Mouse (Mus musculus) adrenal gland, postnatal 25 days (tissue): ENCODE measurements at regions not wholly inside any gene's neighbourhood (a gene's known extent, or its start where the extent isn't known, plus 50 kb on each side); places are given as distances from the start of the nearest gene placed in this dataset.
A peak's percentile ranks its signal among the peaks of the same experiment; 100 is the strongest.

Experiments used
- DNase-seq: peaks from one replicate; pipeline ENCODE4 v3.0.0; 2021; ENCODE audit warnings: mixed read lengths

DNA sequence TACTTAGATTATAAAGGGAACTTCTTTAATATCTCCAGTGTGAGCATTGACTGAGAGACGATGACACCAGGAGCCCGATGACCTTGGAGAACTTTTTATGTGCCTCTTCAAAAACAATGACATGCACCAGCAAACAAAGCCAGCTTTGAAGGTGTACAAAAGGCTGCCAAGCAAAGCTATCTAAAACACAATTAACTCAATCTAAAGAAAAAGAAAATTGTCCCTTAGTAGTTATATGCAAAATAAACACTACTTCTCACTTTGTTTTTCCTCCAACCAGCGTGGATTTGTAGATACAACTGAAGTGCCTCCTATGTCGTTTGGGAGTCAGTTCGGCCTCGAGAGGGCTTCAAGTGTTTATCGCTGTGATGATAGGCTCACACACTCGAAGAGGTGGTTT is 189.0 kb upstream of the Tle4 start:
- no peak for DNase-seq

DNA sequence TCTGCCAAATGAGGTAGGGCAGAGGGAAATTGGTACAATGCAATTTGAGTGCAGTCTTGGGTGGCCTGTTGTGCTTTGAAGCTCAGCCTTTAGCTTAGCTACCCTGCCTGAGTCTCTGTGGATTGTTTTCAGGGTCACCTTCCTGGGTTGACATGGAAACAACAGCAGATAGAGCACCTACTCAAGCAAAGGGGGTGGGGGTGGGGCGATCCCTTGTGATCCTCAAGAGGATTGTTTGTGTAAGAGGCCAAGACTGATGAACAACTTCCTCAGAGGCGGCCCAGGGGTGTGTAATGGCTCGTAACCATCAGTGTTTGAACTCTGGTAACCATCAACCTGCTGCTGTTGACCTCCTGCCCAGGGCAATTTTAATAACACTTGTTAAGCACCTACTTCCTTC is 187.8 kb upstream of the Tle4 start:
- DNase-seq, result no peak

DNA sequence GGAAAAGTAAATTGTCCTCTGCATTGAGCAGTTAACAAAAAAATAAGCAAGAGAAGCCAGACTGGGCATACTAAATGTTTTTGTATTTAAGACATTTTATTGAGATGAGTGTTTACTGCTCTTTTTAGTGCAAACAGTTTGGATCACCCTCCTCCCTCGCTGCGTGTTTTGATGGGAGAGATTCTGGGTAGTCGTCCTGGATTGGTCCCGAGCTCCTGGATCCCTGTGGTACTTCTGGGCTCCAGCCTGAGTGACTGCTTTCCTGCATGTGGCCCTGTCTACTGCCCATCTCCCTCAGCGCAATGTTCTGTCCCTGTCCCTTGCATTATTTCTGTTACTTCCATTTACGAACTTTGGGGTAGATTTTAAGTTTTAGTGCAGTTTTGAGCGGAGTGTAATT is 179.9 kb upstream of the Tle4 start:
- no peak for DNase-seq

DNA sequence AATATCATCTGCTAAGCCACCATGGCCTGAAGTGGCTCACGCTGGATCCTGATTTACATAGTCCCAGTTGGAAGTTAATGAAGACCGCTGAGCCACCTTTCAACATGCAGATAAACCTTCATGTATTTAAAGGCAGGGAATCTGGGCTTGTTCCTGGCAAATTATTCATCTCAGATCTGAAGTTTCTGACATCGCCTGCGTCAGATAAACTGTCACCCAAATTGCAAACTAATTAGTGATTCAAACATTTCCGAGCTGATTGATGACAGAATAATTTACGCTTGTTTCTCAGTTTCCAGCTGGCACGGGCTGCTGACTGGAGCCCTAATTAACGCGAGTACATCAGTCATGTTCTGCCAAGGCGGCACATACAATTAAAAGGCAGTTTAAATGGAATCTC is 179.3 kb upstream of the Tle4 start:
- DNase-seq, result no peak

DNA sequence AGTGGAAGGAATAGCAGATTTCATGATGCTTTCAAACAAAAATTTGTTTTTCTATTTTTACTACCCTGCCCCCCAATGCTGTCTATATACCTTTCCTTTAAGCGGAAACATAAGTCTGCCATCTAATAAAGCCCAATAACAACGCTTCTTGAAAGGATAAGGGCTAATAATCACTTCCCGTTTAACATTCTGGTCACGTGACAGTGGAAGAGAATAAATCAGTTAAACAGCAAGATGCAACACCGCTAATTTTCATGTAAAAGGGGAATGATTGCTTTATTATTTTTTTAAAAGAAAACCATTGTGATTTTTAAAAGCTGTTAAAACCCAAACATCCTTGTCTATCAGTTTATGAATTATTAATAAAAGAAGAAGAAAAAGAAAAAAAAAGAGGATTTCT is 178.9 kb upstream of the Tle4 start:
- DNase-seq, result no peak

DNA sequence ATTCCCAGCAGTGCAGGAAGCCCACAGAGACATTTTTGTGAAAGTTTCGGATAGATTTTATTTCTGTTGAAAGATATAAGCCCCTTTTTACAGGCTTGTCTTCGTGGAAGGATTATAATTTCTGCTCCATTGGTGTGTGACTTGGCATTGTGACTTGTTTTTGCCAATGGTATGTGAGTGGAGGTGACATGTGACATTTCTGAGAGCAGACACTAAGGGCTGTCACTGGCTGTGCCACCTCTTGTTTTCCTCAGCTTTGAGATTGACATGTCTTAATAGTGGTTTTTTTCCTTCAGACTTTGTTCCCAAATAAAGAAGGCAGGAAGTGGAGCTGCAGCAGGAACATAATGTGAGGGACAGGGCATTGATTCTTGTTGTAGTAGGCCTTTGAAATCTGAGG is 174.9 kb upstream of the Tle4 start:
- no peak for DNase-seq

DNA sequence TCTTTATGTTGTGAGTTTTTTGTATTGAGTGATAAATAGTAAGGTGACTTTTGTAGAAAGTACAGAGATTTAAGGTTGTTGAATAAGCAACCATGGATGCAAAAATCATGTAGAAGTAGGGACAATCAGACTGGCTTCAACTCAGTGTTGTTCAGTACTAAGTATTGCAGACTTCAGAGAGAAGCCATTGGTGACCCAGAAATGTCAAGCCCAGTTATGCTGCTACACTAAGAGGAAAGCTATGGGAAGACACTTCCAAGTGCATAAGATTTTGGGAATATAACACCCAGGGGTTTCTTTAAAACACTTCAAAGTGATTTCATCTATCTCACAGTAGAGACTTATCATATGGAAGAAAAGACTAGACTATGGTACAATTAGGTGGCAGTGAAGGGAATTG is 154.8 kb upstream of the Tle4 start:
- DNase-seq, result no peak

DNA sequence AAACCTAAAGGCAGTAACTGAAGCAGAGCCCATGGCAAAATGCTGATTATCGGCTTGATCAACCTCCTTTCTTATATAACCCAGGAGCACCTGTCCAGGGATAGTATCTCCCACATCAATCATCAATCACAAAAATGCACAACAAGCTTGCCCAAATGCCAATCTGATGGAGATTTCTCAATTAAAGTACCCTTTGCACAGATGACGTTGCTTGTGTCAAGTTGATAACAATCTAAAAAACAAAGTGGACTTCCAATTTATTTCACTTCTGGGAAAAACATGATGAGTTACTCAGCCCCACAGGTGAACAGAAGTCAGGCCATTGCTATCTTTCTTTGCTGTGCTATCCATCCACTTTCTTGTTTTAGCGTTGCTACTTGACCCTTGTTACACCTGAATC is 144.5 kb upstream of the Tle4 start:
- DNase-seq, result no peak

DNA sequence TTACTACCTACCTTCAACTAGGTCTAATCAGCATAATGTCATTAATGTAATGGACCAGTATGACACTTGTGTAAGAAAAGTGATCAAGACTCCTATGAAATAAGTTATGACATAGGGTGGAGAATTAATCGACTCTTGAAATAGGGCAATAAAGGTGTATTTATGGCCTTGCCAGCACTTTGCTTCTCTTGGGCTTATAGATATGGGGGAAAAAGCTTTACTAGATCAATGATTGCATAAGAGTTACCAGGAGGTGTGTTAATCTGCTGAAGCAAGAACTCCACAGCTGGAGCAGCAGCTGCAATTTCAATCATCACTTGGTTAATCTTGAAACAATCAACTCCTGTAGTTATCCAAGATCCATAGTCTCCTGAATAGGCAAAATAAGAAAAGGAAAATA is 143.1 kb upstream of the Tle4 start:
- no peak for DNase-seq

DNA sequence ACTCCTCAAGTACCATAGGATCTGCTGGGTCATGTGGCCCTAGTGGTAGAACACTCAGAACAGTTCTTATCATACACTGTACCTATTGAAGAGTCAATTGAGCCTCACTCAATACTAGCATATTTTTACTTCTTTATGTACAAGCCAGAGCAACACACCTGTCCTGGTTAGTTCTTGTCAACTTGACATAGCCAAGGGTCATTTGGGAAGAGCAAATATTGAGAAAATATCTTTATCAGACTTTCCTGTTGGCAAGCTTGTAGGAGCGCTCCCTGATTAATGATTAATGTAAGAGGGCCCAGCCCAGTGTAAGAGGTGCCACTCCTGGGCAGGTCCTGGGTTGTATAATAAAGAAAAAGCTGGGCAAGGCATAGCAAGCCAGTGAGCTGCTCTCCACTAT is 142.3 kb upstream of the Tle4 start:
- DNase-seq, result no peak

DNA sequence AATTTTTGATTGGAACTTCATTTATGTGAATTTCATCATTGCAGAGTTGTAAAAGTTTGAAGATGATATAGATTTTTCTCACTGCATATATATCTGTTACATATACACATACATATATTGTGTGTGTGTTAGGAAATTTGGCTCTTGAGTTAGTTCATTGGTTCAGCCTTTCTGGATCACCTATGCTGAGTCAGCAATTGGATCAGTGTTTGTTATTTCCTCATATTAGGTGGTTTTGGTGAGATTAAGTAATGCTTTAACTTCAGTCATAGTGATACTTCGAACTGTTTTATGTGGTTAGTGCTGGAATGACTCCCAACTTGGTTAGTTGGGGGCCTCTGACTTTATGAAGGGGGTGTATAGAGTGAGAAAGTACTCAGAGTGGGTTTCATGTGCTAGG is 138.7 kb upstream of the Tle4 start:
- DNase-seq, result no peak

DNA sequence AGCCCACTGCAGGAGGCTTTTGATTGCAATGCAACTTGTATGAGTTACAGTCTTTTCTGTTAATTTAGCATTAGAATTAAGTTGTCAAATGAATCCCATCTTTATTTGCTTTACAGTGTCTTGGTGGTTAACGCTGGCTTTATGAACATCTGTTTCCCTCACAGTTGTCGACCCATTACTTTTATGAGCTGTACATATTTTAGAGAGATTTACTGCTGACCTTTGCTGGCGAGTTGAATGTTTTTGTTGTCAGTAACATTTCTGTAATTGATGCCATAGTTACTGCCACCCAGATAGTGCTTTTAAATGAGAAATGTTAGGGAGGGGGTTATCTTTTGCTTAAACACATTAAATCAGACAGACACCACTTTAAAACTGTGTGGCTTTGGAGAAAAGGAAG is 127.5 kb upstream of the Tle4 start:
- DNase-seq, result no peak

DNA sequence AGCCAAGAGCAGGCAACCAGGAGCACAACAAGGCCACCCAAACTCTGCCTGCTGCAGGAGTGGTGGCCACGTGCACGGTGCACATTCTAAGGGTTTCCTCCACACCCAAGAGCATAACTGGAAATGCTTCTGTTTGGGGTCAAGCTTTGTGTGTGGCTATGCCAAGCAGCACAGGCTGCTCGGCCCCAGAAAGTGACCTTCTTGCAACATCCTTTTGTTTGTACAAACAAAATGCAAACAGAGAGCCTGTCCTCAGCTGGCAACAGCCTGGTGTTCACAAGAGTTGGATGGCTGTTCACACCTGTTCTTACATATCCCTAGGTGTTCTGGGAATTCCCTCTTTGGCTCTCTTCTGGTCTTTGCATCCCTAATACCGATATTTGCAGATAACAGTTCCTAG is 126.8 kb upstream of the Tle4 start:
- DNase-seq, result no peak

DNA sequence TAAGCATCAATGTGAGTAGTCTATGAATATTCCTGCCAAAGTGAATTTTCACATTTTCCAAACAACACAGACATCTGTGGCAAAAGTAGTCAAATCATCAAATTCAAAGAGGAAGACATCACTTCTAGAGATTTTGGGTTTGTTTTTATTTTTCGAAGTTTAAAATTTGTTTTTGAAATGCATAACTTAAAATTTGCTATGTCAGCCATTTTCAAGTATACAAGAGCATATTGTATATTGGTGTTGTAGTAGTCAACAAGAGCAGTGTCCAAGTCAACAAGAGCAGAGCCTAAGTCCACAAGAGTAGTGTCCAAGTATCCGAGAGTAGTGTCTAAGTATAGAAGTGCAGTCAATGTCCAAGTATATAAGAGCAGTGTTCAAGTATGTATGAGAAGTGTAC is 107.9 kb upstream of the Tle4 start:
- no peak for DNase-seq

DNA sequence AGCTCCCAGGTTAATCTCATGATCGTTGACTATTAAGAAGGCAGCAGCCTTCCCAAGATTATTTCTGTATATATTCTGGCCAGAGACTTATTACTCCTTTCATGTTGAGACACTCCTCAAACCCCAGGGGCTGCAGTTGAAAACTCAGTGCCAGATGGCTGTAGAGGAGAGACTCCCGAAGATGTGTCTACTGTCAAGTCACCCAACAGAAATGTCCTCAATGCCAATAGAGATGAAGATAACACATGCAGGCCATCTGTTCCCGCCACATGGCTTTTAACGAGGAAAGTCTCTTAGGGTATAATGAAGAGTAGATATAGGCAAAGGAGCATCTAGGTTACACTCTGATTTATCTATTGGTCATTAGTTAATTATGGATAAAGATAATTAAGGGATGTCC is 103.3 kb upstream of the Tle4 start:
- no peak for DNase-seq

DNA sequence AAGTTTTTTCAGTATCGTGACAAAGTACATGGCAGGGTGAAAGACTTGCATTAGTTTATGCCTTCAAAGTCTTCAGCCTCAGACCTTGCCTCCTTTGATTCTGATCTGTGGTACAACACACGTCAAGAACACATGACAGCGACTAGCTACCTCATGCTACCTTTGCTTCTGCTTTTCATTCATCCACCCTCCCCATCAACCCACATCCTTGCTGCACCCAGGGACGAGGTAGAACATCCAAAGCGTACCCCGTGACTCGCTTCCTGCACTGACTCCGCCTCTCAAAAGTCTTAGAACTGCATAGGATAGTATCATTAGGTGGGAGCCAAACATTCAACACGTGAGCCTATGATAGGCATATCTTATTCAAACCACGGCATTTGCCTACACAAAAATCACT is 97.5 kb upstream of the Tle4 start:
- no peak for DNase-seq

DNA sequence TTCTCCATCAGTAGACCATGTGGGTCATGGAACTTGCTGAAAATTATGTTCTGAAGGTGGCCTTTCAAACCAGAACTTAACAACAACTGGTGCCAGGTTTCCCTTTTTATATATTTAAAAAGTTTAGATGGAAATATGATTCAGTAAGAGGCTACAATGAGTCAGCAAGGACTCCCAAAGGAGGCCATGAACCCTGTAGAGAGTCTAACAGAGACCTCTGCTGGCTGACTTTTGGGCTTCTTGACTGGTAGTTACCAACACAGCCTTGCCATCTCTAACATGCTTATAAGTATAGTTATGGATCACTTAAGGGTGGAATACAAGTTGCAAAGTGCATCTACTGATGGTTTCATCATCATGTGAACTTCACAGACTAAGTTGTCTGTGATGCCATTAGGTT is 94.3 kb upstream of the Tle4 start:
- DNase-seq, result peak; percentile 9

DNA sequence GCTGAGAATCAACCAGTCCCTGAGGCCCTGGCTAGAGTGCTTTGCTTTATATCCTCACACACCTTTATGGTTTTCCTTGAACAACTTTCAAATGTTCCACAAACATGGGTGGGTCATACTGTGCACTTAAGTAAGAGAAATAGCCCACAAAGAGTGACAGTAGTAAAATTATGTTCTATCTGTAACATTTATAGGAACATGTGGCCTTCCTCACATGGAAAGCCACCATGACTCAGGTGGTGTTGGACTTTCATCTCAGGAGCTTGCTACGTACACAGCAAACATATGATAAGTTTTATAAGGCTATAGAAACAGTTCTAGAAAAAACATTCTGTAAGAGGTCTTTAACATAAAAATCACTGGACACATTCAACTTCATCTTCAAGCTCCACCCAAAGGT is 87.8 kb upstream of the Tle4 start:
- no peak for DNase-seq

DNA sequence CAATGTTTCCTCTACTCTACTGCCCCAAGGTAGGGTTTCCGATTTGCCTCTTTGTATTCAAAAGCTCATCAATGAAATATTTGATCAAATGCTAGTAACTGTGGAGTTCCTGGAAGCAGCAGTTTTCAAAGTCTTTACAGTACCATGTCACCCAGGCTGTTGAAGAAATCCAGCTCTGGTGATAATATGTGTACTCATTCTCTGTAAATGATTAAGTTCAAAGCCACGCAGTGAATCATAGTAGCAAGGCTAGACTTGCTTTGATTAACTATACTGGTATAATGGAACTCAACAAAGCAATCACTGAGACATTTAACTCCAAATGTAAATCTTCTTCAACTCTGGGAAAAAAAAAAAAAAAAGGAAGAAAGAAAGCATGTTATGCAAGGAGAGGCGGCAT is 86.8 kb upstream of the Tle4 start:
- DNase-seq, result no peak

DNA sequence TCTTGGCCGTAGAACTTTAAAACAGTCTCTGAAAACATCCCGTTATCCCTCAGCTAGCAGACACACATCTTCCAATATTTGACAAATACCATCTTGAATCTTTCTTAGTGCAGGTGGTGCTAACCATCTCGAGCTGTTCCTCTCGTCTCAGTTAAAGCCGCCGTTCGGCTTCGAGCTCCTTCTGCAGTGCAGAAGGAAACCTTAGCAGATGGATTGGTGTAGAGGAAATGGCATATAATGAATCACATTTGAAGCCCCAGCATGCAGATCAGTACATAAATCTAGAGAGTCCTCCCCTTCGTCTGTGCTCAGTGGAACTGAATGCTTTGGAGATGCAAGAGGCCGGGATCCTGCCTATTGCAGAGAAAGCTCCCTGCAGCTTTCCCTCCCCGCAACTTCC is 83.5 kb upstream of the Tle4 start:
- DNase-seq, result no peak

DNA sequence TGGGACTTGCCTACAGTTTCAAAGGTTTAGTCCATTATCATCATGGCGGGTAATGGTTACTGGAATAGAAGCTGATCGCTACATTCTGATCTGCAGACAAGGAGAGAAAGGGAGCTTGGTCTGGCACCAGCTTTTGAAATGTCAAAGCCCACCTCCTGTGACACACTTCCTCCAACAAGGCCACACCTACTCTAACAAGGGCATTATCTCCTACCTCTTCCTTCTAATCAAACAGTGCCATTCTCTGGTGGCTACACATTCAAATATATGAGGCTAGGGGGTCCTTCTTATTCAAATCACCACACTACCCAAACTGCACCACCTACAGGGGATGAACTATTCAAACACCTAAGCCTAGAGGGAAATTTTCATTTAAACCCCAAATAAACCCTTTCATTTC is 81.9 kb upstream of the Tle4 start:
- DNase-seq, result no peak

DNA sequence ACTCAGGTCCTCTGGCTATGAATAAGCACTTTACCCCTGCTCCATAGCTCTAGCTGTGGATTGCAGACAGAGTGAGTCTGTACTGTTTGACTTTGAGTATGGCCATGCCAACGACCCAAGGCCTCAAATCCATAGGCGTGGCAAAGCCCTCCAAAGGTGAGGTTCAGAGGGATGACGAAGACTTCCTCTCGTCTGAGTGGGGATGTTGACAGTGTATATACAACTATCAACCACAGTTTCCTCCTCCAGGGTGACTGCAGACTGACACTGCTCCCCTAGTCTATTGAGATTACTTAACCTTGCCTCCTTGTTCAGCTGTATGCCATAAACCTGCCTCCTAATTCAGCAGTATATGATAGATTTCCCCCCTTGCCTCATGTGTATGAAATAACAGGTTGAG is 80.7 kb upstream of the Tle4 start:
- DNase-seq, result no peak

DNA sequence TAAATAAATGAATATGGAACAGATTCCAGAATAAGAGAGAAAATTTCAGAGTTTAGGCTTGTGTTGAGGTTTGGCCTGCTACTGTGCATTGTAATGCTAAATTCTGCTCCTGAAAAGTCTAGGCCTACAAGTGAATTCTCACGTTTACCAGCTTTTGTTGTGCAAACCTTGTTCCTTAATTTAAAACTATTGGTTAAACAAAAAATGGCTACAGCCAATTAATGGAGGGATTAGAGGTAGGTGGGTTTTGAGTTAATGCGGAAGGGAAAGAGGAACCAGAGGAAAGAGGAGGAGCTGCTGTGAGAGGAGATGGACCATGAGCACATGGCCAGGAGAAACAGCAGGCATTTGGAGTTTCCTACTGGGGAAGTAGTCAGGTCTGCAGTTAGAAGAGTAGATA is 79.1 kb upstream of the Tle4 start:
- no peak for DNase-seq

DNA sequence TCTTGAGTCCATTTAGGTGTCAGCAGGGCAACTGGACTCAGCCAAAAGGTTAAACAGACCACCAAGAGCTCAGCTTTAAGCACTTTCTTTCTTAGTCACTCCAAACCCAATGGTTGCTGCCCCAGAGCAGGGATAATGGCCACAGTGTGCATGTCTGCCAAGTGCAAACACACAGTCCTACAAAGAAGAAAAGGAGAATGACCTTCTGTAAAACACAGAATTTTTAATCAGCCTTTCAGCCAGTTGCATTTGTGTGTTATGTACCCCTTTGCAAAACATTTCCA is 72.9 kb upstream of the Tle4 start:
- no peak for DNase-seq

DNA sequence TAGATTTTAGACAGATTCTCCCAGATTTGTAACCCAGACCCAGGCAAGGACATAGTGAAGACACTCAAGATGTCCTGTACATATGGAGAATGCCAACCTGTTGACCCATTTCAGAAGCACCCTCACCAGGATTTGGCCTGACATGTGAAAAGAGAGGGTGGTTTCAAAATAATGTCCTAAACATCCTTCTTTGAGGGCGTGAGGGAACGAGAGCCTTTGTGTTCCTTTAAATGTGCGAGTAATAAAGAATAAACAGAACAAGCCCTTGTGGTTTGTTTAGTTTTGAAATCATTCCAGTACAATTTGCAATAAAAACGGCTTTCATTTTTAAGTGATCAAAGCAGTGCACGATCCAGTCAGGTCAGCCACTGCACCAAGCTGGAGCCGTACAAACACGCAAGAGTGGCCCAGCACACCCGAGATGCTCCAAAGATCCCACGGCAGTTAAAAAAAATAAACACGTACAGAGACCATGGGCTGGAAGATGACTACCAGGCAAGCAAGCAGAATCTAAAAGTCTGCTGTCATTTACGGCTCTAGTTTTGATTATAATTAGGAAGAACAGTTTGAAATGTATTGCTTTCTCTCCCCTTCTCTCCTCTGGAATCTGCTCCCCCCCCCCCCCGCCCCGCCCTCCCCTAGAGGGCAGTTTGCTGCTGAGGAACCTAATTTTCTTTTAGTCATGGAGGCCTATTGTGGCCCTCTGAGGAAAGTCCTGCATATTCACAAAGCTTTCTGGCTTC is 72.4 kb upstream of the Tle4 start:
- no peak for DNase-seq
